Mouse (Mus musculus) ovary, adult 18-20 months (tissue): ENCODE data around the gene Trim61.
A peak's percentile ranks its signal among the peaks of the same experiment; 100 is the strongest.
"Not testable (repeated sequence)": the region's sequence is repeated elsewhere in the genome, so short reads cannot be mapped to it uniquely, and the experiment has no call there.

Experiments
- DNase-seq: peaks from one replicate; pipeline ENCODE4 v3.0.0; 2022; ENCODE audit warnings: low spot score, mixed read lengths

Trim61 gene

DNA sequence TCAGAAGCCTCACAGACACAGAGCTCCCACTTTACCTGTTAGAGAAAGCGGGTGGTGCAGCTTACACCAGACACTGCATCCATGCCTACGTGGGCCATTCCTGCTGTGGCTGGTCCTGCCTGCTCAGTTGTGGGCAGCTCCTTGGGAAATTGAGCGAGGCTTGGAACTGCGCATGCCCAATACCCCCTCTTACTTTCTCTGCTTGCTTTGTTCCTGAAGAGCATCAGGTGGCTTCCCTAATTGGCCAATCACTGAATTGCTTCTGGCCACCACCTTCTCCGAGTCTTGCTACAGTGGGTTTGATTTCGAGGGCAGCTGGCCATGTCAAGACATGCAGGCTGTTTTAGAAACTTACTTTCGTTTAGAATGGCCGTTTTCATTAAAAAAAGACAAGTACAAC lies at the start of gene Trim61, which contains the start of gene Trim60:
Gene Trim61, minus strand, starts transcription at position 101 of the 400 bp plus-strand sequence.
Gene Trim60, minus strand, starts transcription at position 162 of the 400 bp plus-strand sequence.
- no peak for DNase-seq

DNA sequence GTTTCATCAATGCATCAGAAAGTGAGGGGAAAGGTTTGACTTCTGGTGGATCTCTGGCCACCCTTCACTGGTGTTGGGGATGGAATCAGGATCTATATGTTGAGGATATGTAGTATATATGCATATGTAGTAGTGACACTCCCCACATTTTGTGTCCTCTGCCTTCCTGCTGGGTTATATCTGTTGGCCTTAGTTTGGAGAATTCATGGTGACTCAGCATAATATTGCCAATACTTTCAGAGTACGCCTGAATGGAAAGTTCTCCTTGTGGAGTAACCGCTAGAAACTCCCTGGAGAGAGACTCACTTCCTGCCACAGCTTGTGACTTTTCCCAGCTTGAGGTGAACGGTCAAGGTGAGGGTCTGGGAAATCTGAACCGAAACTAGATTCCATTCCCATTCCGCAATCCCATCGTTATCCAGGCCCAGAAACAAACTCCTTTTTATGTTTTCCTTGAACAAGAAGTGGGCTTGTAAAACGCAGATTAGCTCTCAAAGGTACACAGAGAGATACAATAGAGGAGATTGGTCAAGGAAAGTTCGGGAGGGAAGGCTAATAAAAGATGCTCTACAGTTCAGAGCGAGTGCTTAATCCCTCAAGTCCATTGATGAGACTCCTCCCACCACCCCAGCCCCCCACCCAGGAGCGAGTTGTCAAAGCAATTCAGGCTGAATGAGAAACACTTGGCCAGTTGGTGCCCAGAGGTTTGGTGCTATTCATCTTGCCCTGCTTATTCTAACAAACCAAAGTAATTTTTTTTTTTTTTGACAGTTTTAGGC lies 49.6 kb upstream of the Trim61 start:
- no peak for DNase-seq

- DNase-seq, result no peak
Observed at GRCm38 (mm10) chr8:65067031-65067430, 48.7 kb upstream of the Trim61 start.

GRCm38 (mm10) chr8:65065622-65066021 lies 47.3 kb upstream of the Trim61 start:
- no peak for DNase-seq

DNA sequence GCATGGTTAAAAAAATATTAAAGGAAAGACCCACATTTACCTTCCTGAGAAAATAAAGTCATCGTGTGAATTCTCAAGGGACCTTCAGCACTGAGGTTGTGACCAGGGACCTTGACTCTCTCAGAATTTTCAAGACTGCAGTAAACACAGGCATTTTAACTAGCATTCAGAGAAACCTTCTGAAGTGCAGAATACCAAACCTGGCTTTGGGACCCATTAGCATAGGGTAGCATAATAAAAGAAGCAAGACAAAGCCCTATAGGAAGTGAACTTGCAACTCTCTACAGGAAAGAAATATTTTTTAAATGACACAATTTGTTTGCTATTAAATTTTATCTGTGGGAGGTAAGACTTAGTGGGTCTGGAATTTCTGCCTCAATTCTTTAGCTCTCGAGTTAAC lies 45.7 kb upstream of the Trim61 start:
- no peak for DNase-seq

DNA sequence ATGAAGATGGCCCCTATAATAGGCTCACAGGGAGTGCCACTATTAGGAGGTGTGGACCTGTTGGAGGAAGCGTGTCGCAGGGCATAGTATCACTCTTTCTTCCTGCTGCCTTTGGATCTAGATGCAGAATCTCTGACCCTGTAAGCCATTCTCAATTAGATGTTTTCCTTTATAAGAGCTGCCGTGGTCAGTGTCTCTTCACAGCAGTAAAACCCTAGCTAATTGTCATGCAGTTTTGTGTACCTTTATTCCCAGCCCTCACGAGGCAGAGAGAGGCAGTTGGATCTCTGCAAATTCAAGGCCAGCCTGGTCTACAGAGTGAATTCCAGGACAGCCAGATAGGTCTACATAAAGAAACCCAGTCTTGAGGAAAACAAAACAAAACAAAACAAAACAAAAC lies 43.9 kb upstream of the Trim61 start:
- no peak for DNase-seq

DNA sequence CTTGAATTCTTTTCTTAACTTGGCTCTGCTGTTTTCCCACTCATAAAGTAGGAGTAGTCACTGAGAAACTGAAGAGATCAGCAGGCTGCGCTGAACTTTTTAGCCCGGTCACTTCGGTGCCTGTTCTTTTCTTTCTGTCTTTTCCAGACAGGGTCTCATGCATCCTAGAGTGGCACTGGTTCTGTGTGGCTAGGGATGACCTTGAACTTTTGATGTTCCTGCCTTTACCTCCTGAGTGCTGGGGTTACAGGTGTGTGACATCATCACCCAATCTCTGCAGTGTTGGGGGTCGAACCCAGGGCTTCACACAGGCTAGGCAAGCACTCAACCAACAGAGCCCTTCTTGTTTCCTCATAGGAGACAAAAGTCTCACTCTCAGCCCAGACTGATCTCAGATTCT lies 38.4 kb upstream of the Trim61 start:
- no peak for DNase-seq

GRCm38 (mm10) chr8:65053968-65054367 lies 35.6 kb upstream of the Trim61 start:
- no peak for DNase-seq

DNA sequence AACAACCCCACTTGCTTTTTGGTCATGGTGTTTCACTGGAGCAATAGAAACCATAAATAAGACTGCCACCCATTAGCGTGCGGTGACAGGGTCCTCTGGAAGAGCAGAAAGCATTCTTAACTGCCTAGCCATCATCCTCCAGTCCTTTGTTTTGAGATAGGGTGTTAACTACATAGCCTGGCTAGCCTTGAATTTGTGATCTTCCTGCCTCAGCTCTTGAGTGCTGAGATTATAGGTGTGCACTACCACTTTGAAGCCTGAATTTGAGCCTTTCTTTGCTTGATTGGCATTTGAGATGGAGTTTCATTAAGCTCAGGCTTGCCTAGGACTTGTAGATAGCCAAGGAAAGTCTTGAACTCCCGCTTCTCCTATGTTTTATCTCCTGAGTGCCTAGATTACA lies 35.2 kb upstream of the Trim61 start:
- DNase-seq, result no peak

GRCm38 (mm10) chr8:65047801-65048200 lies 29.5 kb upstream of the Trim61 start:
- no peak for DNase-seq

GRCm38 (mm10) chr8:65047193-65047592 lies 28.9 kb upstream of the Trim61 start:
- no peak for DNase-seq

- DNase-seq, result no peak
Observed at GRCm38 (mm10) chr8:65046565-65046964, 28.2 kb upstream of the Trim61 start.

- DNase-seq, result peak; percentile 5
Observed at GRCm38 (mm10) chr8:65037117-65037533, 18.8 kb upstream of the Trim61 start, which contains the start of gene Apela. Apela (minus strand) TSS chr8:65037336.

DNA sequence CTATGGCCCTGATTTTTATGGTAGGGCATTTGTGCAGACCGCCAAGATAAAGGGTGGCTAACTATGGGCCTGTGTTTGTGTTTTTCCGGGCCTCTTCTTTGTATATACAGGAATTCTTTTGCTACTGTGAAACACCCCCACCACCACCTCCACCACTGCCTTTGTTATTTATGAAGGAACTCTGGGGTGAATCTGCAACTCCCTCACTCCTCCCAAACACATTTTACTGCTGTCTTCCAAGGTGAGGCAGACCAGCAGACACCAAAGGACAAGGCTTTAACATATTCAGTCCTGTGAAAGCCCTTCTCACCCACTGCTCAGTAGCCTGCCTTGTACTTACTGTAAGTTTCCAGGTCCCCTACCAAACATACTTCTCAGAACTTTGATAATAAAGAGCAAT lies 15.8 kb upstream of the Trim61 start:
- DNase-seq, result no peak

DNA sequence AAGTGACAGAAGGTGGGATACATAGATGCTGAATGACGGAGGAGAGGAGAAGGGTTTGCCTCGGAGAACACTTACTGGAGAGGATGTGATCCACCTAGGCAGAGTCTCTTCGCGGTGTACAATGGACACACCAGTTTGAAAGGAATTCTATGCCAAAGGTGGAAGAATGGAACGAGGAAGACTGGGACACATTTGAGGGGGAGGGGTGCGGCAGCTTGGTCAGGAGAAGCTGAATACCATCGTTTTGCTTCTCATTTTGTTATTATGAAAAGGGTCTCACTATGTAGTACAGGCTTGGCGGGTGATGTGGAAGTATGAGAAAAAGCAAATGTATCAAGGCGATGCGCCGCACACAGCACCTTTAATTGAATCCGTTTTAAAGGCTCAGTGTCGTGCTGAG lies 14.7 kb upstream of the Trim61 start:
- no peak for DNase-seq

DNA sequence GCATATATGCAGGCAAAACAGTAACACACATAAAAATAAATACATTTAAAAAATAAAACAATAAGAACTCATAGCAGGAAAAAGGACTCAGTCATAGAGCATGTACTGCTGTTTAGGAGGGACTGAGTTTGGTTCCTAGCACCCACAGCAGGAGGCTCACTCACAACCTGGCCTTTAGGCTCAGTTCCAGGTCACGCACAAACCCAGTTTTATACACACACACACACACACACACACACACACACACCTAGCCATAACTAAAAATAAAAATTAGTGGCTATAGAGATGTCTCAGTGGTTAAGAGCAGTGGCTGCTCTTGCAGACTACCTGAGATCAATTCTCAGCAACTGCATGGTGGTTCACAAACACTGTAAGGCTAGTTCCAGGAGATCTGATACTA lies 13.8 kb upstream of the Trim61 start:
- no peak for DNase-seq

GRCm38 (mm10) chr8:65030735-65031485 lies 12.6 kb upstream of the Trim61 start:
- DNase-seq, result no peak

- DNase-seq, result no peak
Observed at GRCm38 (mm10) chr8:65029776-65030175, 11.5 kb upstream of the Trim61 start.

- DNase-seq, result no peak
Observed at GRCm38 (mm10) chr8:65028959-65029686, 10.8 kb upstream of the Trim61 start.

DNA sequence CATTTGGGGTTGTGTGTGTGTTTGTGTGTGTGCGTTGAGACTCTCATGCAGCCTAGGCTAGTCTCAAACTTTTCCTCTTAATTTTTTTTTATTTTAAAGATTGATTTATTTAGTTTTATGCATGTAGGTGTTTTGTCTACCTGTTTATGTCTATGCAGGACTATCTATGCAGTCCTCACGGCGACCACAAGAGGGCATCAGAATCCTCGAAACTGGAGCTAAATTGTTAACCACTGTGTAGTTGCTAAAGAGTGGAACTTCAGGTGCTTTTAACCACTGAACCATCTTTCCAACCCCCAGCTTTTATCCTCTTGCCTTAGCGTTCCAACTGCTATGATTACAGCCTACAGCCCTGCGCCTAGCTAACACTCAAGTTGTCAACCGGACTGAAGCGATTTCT lies 4.2 kb upstream of the Trim61 start:
- no peak for DNase-seq

DNA sequence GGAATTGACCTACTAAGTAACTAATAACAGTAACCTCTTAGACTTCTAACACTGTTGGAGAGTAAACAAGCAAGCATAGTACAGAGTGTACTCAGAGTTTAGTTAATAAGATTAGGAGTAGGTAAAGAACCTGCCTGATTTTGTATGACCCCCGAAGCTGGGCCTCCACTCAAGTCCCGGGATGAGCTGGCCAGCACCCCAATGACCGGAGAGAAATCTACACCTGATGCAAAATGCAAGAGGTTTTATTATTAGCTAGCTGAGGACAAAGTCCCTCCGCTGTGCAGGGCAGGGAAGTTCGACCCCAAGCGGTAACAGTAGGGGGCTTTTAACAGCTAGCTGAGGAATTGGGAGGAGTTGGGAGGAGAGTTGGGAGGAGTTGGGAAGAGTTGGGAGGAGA lies 10.7 kb downstream of the Trim61 start:
- not testable (repeated sequence) for DNase-seq

DNA sequence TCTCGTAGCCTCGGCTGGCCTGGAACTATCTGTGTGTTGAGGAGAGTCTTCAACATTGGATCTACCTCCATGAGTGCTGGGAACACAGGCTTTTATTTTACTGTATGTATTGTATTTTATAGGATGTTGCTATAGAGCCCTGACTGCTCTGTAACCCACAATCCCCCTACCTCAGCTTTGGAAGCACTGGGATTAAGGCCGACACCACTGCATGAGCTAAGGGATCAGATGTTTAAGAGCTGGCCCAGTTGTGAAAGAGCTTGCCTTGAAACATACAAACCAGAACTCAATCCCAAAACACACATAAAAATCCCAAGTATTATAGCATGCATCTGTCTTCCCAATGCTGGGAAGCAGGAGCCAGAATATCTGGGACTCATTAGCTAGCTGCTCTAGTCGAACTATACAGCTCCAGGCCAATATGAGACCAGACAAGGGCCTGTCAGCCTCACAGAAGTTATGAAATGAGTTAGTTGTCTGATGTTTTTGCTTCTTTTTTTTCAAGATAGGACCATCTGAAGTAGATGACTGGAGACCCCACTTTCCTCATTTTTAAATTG lies 19.4 kb downstream of the Trim61 start:
- no peak for DNase-seq
